Mouse (Mus musculus) left cerebral cortex, adult 18-20 months (tissue): Measurements from ENCODE around the gene Terf2ip. TPM values are rescaled to one million over a fixed set of nuclear protein-coding genes. Genes with fewer than 3 reads are reported as not detected.

Experiments
- DNase-seq, 2 experiments: peaks; one replicate each; pipeline ENCODE4 v3.0.0; 2021 to 2022; ENCODE audit warnings: low spot score in 2 of 2, mixed read lengths in 1 of 2
- total RNA-seq, 2 experiments: library from RNA; stranded (reverse); gene quantifications; 2 replicates each; pipeline ENCODE4 v1.2.3; 2021

The Terf2ip gene
- total RNA-seq, 2 experiments from 2014 or later = 39.2 to 39.7 TPM

DNA sequence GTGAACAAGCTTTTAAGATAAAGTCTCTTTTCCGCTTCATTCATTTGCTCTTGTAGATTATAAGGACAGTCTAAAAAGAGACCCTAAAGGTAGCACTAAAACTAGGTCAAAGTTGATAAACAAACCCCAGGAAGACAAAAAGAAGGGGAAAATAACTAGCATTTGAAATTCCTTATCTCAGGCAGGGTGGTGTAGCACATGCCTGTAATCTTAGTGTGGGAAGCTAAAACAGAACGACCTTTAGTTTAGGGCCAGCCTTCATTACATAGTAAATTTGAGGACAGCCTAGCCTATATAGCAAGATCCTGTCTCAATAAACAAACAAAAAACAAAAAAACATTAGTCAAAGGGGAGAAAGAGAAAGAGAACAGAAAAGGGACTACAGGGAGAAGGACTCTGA lies 3.5 kb upstream of the Terf2ip start:
- DNase-seq = no peak

GRCm38 (mm10) chr8:112009558-112009957 lies 1.6 kb upstream of the Terf2ip start:
- DNase-seq = no peak

- peak; percentile 23 to 42 for DNase-seq
These were observed 631 bp downstream of the Terf2ip start for GRCm38 (mm10) chr8:112011816-112012242.

DNA sequence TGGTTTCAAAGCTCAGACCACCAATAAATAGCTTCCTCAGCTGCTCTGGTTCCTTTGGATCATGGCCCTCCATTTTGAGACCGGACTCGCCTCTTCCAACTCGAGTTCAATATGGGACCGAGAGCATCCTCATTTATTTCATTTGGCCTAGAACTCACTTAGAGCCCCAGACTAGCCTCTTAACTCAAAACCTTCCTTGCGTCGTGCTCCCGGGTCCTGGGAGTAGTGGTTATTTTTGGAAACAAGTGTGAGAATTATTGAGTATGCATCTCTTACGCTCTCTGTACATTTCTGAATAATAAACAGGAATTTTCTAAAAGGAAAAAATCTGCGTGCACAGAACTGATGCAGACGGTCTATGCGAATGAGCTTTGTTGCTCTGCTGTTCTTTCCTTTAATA lies 3.7 kb downstream of the Terf2ip start, which contains the start of gene Gm6793:
Gene Gm6793 (minus strand): TSS at position 101 of the 400 bp plus-strand sequence.
- no peak for DNase-seq

GRCm38 (mm10) chr8:112029455-112029854 lies 18.3 kb downstream of the Terf2ip start:
- DNase-seq = no peak

DNA sequence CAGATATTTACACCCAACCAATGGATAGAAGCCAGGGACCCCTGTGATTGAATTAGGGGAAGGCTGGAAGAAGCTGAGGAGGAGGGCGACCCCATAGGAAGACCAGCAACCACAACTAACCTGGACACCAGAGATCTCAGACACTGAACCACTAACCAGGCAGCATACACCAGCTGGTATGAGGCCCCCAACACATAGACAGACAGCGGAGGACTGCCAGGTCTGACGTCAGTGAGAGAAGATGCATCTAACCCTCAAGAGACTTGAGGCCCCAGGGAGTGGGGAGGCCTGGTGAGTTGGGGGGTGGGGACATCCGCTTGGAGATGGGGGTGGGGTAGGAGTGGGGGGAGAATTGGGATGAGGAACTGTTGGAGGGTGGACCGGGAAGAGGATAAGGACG lies 19.5 kb downstream of the Terf2ip start:
- no peak for DNase-seq

GRCm38 (mm10) chr8:112033071-112033470 lies 21.9 kb downstream of the Terf2ip start:
- DNase-seq = no peak

DNA sequence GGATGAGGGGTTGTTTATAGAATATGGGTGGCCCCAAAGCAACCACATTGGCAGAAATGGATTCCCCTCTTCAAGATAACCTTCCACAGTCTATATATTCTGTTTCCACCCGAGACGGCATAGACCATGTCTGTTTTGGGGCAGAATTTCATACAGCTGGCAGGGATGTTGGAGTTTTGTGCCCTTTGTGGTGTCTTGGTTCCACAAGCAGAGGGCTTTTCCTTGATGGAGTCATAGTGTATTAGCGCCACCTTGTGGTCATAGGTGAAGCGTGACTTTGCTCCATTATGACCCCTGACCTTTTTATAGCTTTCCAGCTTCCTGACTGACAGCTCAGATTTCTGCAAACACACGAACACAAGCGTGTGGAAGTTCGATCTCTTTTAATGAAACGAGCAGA lies 23.4 kb downstream of the Terf2ip start:
- DNase-seq = peak in 1 of 2 experiments; percentile 10

GRCm38 (mm10) chr8:112037521-112037920 lies 26.3 kb downstream of the Terf2ip start:
- DNase-seq = no peak

DNA sequence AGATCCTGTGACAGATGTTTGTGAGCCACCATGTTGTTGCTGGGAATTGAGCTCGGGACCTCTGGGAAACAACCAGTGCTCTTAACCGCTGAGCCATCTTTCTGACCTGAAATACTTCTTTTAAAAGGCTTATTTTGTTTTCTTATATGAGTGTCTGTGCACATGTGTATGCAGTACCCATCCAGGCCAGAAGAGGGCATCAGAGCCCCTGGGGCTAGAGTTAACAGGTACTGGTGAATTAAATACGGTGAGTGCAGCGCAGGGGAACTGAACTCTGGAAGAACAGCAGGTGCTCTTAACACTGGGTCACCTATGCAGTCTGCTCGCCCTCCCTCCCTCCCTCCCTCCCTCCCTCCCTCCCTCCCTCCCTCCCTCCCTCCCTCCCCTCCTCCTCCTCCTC lies 34.0 kb downstream of the Terf2ip start:
- peak in 1 of 2 experiments; percentile 5 for DNase-seq

DNA sequence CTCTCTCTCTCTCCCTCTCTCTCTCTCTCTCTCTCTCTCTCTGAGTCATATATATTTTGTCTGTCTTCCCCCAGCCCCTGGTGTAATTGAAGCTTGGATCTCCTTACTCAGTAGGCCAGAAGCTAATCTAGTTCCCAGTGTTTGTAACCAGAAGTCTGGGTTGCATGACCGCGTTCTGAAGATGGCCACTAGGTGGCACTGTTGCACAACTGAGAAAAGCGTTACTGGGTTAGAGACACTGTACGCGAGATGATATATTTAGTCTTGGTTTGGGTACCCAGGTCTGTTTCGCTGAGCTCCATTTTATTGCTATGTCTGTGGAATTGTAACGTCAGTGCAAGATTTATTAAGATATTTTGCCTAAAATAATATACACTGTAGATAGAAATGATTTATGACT lies 34.7 kb downstream of the Terf2ip start:
- DNase-seq = peak; percentile 88

DNA sequence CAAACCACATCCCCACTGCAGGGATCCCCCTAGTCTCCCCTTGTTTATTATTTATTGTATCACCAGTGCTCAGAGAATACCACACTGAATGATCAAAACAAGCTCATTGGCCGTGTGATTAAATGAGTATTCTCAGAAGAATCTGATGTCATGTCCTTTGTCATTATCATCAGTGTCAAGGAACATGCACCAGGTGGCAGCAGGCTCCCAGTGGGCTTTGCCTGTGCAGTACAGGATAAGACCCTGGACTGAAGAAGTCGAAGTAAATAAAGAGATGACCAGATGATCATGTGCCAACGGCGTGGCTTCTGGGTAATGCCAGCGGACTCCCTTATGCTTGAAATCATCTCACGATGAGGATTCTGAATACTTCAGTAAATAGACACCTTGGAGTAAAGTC lies 37.1 kb downstream of the Terf2ip start:
- DNase-seq = no peak

DNA sequence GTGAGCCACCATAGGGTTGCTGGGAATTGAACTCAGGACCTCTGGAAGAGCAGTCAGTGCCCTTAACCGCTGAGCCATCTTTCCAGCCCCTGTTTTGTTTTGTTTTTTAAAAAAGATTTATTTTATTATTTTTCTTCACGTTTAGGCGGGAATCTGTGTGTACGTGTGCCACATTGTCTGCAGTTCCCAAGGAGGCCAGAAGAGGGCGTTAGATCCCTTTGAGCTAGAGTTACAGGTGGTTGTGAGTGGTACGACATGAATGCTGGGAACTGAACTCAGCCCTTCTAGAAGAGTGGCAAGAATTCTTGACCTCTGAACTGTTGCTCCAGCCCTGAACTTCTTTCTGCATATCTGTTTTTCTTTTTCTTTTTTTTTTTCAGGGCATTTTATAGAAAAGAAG lies 38.8 kb downstream of the Terf2ip start:
- no peak for DNase-seq

DNA sequence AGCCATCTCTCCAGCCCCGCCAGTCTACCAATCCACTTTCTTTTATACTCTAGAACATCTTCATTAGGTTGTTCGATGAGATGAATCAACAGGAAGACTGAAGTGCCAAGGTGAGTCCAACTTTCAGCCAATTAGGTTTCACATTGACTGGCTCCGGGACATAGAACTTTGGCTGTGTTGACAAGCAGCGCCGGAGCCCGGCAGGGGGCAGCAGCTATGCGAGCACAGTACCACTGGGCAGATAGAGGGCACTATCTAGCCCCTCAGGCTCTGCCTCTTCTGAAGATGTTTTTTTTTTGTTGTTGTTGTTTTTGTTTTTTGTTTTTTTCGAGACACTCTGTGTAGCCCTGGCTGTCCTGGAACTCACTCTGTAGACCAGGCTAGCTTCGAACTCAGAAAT lies 40.3 kb downstream of the Terf2ip start:
- no peak for DNase-seq

- DNase-seq = no peak
These were observed 43.3 kb downstream of the Terf2ip start for GRCm38 (mm10) chr8:112054456-112054855.

- DNase-seq = peak; percentile 13 to 60
These were observed 50.2 kb downstream of the Terf2ip start for GRCm38 (mm10) chr8:112061372-112061771.

Other genes starting within 250 kb of the Terf2ip start
- gene Cfdp1, start 157.1 kb upstream of the Terf2ip start, total RNA-seq = 10 to 100 TPM; 80.1 to 85.3 TPM
- gene Tmem170, start 134.6 kb upstream of the Terf2ip start, total RNA-seq = 1 to 10 TPM; 4.1 to 4.2 TPM
- gene Chst5, start 101.0 kb upstream of the Terf2ip start, total RNA-seq = under 1 TPM; 0.40 to 0.53 TPM
- gene Tmem231, start 77.5 kb upstream of the Terf2ip start, total RNA-seq = 10 to 100 TPM; 12.0 to 12.7 TPM
- gene Gabarapl2, start 70.7 kb upstream of the Terf2ip start, total RNA-seq = 100 to 1,000 TPM; 221 to 236 TPM
- gene Adat1, start 19.1 kb upstream of the Terf2ip start, total RNA-seq = 1 to 10 TPM; 5.9 to 6.1 TPM
- 10 to 100 TPM; 78.9 to 81.3 TPM for gene Kars, start 75 bp upstream of the Terf2ip start, total RNA-seq
- gene Gm6793, start 3.6 kb downstream of the Terf2ip start, total RNA-seq = not detected